Mouse (Mus musculus): ENCODE results near the gene Synpo2l.
A peak's percentile ranks its signal among the peaks of the same experiment; 100 is the strongest.
"Not testable (repeated sequence)": the region's sequence is repeated elsewhere in the genome, so short reads cannot be mapped to it uniquely, and the experiment has no call there.

Gene Synpo2l

DNA sequence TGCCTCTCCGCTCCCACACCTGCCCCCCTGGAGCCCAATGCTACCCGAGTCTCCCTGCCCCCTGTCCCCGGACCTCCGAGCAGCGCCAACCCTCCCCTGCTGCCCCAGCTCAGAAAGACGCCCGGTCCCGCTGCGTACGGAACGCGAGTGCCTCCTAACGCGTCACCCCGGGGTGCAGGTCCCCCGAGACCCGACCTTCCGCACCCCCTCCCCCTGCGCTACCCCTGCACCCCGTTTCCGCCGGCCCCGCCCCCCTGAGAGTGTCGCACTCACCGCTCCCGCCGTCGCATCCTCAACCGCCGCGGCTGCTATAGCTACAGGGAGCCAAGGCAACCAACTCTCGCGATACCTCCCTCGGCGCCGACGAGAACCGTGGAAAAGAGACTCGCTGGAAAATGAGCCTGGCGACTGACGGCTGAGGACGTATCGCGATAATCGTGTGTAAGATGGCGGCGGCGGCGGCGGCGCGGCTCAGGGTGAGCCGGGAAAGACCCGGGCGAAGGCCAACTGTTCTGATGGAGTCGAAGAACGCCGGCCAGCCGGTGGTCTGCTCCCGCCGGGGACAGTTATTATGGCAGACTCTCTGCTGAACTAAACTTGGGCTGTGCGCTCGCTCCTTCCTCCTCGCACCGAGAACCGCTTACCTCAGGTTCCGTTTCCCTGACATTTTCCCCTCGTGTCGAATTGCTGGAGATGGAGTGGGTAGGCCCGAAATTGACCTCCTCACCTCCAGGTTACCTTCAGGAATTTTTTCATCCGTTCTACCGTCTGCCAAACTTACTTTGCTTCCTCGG lies 27.3 kb downstream of the Synpo2l start, which contains the start of gene Usp54:
Usp54 (minus strand) TSS at position 420 of the 794 bp plus-strand sequence.
- peak; percentile 98 for DNase-seq (ENCODE audit: low read depth, low spot score)

DNA sequence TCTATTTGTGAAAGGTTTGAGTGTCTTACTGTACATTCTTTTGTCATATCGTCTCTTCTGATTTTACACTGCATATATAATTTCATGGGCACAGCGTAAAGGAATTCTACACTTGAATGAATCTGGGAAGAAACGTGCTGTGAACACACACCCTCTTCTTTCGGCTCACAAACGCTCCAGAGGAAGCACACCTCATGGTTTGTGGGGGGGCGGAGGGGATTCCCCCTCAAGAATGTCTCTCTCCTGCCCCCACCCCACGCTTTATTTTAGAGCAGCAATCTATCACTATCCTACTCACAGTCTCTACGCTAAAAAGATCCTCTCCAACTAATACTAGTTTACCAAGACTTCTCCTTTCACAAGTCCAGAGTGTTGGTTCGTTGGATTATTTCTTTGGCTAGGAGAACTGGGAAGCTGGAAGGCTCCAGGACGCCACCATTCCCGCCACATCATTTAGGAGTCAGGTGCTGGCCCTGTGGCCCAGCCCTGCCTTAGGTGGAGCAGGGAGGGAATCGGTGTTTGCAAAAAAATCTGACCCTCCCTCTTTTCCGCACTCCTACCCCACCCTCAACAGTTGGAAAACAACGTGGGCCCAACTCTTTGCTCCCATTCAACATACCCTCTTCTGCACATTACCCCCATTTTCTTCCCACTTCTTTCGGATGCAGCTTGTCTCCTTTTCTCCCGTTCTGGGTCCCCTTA lies 28.1 kb downstream of the Synpo2l start:
- DNase-seq (ENCODE audit: low read depth, low spot score) = no peak

GRCm38 (mm10) chr14:20638702-20639101 lies 29.5 kb downstream of the Synpo2l start:
- no peak for DNase-seq (ENCODE audit: low read depth, low spot score)

DNA sequence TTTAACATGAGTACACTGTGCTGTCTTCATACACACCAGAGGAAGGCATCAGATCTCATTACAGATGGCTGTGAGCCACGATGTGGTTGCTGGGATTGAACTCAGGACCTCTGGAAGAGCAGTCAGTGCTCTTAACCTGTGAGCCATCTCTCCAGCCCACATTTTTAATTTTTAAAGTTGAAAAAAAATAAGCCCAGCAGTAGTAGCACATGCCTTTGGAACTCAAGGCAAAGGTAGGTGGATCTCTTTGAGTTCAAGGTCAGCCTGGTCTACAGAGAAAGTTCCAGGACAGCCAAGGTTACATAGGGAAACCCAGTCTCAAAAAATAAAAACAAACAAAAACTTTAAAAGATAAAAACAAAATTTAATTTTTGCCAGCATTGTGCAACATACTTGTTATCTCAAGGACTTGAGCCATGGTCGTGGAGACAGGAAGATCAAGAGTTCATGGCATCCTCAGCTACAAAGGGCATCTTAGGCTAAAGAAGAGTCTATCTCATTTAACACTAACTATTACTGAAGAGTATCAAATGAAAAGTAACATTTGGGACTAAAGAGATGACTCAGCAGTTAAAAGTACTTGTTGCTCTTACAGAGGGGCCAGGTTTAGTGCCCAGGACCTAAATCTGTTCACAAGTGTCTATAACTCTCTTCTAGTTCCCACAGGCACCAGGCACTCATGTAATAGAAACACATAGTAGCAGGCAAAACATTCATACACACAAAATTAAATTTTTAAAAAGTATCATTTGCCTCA lies 30.2 kb downstream of the Synpo2l start:
- no peak for DNase-seq (ENCODE audit: low read depth, low spot score)

GRCm38 (mm10) chr14:20636968-20637367 lies 31.2 kb downstream of the Synpo2l start:
- not testable (repeated sequence) for DNase-seq (ENCODE audit: low read depth, low spot score)

- DNase-seq (ENCODE audit: low read depth, low spot score) = no peak
Measured at GRCm38 (mm10) chr14:20635546-20635945, 32.6 kb downstream of the Synpo2l start.

DNA sequence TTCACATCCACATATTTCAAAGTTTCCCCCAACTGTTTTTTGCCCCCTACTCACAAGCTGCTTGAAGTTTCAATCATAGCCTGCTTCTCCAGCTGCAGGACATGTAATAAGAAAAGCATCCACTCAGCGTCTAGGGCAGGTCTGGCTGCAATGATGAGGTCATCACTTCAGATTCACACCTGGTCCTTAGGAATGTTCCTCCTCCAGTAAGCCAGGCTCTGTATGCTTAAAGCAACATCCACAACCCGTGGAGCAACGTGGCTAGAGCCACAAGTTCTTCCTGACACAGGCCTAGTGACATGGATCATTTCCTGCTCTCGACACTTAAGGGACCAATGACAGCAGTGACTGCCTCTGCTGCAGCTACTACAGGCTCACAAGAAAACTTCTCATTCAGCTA lies 36.9 kb downstream of the Synpo2l start:
- DNase-seq (ENCODE audit: low read depth, low spot score) = no peak

GRCm38 (mm10) chr14:20626971-20627370 lies 41.2 kb downstream of the Synpo2l start:
- no peak for DNase-seq (ENCODE audit: low read depth, low spot score)

DNA sequence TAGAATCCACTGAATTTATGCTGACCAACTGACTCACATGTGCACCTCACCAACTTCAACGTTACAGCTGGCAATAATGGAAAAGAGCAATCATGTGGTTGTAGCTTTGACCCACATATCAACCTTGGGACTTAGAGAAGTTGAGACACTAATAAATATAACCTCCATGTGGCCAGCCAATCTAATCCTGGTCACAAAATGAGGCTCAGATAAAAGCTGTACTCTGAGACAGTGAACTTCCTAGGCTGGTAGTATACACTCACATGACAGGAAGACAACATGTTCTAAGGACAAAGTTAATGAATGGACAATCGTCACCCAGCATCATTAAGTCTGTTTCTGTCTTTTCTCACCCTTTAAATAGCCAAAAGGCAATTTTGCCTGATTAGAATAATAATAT lies 41.7 kb downstream of the Synpo2l start:
- no peak for DNase-seq (ENCODE audit: low read depth, low spot score)

DNA sequence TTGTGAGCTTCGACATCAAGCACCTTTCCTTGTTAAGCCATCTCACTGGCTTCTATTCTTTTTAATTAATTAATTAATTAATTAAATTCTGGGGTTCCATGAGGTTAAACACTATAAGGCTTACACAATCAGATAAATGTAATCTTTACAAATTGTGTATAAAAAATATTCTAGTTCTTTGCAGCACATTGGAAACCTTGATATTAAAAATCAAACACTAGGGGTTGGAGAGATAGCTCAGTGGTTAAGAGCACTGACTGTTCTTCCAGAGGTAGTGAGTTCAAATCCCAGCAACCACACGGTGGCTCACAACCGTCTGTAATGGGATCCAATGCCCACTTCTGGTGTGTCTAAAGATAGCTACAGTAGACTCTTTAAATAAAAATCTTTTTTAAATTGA lies 45.2 kb downstream of the Synpo2l start:
- DNase-seq (ENCODE audit: low read depth, low spot score) = no peak

DNA sequence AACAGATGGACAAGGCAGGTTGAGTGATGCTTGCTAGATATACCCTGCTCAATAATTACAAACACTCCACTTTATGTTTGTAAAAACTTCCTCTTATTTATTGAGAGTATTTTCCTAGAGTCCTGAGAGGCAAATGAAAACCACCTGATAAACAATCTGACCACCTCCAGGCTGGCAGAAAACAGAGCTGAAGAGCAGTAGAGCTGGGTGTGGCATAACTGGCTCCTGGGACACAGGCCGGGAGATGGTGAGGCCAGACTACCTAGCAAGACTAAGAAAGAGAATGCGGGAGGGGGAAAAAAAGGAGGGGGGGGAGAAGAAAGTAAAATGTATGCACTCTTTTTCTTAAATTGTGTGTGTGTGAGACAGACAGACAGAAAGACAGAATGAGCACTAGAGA lies 45.7 kb downstream of the Synpo2l start:
- no peak for DNase-seq (ENCODE audit: low read depth, low spot score)

DNA sequence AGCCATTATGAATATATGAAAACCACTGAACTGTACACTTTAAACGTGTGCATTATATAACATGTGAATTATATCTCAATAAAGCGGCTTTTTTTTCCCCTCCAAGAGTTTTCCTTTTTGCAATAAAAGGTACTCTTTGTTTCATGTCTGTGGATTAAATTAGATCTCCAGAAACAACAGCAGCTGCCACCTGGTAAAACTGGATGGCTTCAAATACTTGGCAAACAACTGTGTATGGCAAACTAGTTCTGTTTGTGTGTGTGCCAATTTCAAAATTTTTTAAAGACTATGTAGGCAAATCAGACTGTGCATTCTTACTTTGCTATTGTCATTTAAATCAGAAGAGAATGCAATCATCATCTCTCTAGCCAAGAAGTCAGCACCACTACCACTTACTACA lies 46.3 kb downstream of the Synpo2l start:
- DNase-seq (ENCODE audit: low read depth, low spot score) = no peak

DNA sequence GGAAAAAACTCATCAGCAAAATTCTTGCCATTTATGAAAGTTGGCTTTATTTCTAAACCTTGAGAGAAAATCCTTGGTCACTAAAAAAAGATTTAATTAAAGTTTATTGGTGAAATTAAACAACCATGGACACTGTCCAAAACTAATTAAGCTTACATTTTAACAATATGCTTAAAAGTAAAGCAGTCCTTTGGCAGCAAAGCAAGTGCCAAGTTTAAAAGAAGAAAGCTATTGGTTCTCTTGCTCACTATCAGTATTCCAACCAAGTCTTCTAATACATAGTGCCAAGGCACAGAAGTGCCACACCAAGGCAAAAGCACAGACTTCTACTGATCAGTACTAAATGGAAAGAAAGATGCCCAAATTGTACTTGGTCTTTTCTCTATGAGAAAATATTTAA lies 49.0 kb downstream of the Synpo2l start:
- no peak for DNase-seq (ENCODE audit: low read depth, low spot score)

DNA sequence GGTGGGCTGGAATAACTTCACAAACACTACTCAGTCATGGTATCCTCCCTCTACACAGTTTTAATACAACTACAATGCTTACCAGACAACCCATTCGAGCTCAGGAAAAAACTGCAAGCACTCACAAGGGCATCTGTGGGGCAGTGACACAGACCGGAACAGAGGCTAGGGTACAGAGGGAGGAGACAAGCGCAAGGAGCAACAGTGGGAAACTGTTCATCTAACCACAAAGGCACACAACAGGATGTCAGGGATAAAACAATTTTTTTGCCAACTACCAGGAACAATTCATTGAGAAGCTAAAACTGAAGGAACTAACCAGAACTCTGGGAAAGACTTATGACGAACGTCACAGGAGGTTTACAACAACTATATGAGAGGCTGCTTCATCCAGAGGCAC lies 49.9 kb downstream of the Synpo2l start:
- no peak for DNase-seq (ENCODE audit: low read depth, low spot score)

- no peak for DNase-seq (ENCODE audit: low read depth, low spot score)
Measured at GRCm38 (mm10) chr14:20616421-20616820, 51.7 kb downstream of the Synpo2l start.

GRCm38 (mm10) chr14:20615075-20615474 lies 53.1 kb downstream of the Synpo2l start:
- no peak for DNase-seq (ENCODE audit: low read depth, low spot score)

- no peak for DNase-seq (ENCODE audit: low read depth, low spot score)
Measured at GRCm38 (mm10) chr14:20612820-20613219, 55.3 kb downstream of the Synpo2l start.

- no peak for DNase-seq (ENCODE audit: low read depth, low spot score)
Measured at GRCm38 (mm10) chr14:20610146-20610545, 58.0 kb downstream of the Synpo2l start.

- DNase-seq (ENCODE audit: low read depth, low spot score) = no peak
Measured at GRCm38 (mm10) chr14:20609519-20609918, 58.6 kb downstream of the Synpo2l start.

Data from c-Kit-negative CD71-positive TER-119-positive erythroid progenitor cells, embryonic 14.5 days (primary cell).